Mouse (Mus musculus) bone marrow macrophage, adult 2 months (primary cell): ENCODE results near the gene Inpp5k.

Experiments used
- CTCF ChIP-seq: IDR thresholded peaks from 2 replicates; pipeline ENCODE4 v1.5.1; 2012; ENCODE audit warnings: low read depth, mild to moderate bottlenecking, low read length, moderate library complexity
- POLR2A ChIP-seq: IDR thresholded peaks from 2 replicates; pipeline ENCODE4 v1.6.1; 2012; ENCODE audit warnings: mild to moderate bottlenecking, low read depth, low read length, borderline replicate concordance

DNA sequence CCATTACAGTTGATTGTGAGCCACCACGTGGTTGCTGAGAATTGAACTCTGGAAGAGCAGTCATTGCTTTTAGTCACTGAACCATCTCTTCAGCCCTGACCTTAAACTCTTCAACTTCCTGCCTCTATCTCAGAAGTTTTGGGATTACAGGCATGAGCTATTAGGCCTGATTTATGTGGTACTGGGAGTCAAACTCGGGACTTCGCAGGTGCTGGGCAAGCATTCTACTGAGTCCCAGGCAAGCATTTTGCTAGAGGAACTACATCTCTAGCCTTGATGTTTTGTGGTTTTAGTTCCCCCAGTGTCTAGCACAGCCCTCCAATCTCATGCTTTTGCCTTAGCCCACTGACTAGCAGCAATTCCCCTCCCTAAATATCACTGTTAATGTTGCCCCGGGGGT, 45.7 kb upstream of the Inpp5k start:
- TF ChIP-seq CTCF, result no peak
- no peak for TF ChIP-seq POLR2A
